Mouse (Mus musculus): ENCODE data around the gene Hist3h2ba.
"Not testable (repeated sequence)": the region's sequence is repeated elsewhere in the genome, so short reads cannot be mapped to it uniquely, and the experiment has no call there.

Gene Hist3h2ba

DNA sequence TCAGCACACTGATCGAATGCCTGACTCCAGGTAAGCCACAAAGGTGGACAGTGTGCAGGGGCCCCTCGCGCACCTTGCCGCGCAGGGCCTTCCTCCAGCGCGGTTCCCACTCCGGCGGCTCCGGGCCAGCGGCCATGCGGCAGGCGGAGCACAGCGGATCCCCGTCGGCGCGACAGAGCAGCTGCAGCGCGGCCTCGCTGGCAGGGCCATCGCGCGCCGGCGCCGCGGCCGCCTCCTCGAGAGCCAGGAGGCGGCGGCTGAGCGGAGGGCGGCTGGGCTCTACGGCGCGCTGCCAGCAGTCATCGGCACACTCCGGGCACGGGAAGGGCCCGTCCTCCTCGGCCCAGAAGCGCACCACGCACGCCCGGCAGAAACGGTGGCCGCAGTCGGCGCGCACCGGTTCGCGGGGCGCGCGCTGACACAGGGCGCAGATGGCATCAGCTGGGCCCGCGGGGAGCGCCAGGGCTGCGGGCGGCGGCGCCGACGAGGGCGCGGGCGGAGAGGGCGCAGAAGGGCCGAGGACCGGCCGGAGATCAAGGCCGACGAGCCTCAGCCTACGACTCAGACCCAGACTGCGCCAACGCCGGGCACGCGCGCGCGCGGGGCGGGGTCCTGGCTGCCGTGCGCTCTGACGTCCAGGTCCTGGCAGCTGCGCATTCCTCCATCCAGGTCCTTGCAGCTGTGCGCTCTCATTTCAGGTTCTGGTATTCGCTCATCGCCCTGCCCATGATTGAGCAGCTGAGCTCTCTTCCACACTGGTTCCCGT is 10.2 kb upstream of the Hist3h2ba start, which contains the start of gene Rnf187:
Gene Rnf187, minus strand, starts transcription at position 595 of the 766 bp plus-strand sequence.
- DNase-seq (ENCODE audit: low read depth in 1 of 2, low spot score in 2 of 2) = peak; percentile 52 to 69

DNA sequence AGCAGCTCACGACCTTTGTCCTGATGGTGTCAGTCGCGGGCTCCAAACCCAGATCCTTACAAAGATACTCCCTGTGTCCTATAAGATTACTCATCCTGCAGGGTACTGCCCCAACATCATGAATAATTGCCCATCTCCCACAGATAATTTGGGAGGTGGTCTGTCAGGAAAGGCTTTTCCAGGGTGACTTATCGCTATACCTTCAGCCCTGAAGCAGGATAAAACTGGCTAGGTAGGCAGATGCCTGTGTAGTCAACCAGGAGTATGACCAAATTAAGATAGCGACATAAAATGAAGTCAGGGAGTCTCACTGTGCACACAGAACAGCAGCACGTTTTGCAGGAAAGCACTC is 9.7 kb upstream of the Hist3h2ba start:
- no peak for DNase-seq (ENCODE audit: low read depth in 1 of 2, low spot score in 2 of 2)

DNA sequence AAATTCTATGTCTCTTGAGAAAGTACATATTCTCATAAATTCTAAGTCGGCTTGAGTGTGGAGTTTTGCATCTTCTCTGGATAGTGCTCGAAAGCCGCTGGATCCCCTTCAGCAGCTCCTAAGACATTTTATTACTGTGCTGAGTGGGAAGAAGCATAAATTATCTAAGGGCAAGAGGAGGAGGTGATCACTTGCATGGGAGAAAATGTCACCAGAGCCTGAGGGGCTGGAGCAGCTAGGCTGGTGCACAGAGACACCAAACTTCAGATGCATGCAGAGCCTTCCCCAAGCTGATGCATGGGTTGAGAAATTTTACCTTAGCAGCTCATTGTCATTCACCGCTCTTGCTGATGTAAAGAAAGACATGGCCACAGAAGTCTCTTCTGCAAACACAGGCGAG is 4.6 kb upstream of the Hist3h2ba start:
- DNase-seq (ENCODE audit: low read depth in 1 of 2, low spot score in 2 of 2) = no peak

DNA sequence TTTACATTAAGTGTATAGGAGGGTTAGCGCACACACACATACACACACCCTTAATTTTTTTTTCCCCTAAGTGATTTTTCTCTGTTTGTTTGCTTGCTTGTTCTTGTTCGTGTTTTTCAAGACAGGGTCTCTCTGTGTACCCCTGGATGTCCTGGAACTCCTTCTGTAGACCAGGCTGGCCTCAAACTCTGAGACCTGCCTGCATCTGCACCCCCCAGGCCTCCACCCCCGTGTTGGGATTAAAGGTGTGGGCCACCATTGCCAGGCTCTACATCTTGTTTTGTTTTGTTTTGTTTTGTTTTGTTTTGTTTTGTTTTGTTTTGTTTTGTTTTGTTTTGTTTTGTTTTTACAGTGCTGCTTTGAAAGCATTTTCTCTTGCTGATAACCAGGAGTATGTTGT is 1.4 kb upstream of the Hist3h2ba start:
- DNase-seq (ENCODE audit: low read depth in 1 of 2, low spot score in 2 of 2) = no peak

DNA sequence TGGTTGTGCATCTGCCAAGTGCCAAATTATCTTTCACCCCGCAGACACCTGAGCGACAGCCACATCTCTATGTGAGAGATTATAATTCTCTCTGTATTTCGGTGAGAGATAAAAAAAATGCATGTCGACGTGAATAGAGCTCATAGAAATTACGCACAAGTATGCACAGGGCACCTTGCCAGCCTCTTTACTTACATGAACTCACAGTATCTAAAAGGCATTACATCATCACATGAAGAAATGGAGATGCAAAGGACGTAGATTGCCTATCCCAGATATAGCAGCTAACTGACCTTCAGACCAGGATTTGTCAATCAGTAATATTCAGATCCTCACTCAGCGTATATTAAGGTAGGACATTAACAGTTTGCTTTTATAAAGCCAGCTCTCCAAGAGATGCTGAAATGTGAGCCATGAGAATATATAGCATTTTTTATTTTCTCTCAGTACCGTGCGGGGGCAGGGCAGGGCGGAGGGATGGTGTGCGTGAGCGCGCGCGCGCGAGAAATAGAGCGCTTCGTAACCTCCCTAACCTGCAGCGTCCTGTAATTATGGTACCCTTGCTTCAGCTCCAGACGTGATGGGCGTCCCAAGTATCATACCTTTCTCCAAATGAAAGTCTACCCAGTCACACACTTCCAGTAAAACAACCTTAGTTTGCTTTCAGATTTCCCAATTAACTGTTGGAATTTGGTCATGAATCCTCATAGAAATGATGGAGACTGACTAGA is 757 bp upstream of the Hist3h2ba start:
- no peak for DNase-seq (ENCODE audit: low read depth in 1 of 2, low spot score in 2 of 2)

DNA sequence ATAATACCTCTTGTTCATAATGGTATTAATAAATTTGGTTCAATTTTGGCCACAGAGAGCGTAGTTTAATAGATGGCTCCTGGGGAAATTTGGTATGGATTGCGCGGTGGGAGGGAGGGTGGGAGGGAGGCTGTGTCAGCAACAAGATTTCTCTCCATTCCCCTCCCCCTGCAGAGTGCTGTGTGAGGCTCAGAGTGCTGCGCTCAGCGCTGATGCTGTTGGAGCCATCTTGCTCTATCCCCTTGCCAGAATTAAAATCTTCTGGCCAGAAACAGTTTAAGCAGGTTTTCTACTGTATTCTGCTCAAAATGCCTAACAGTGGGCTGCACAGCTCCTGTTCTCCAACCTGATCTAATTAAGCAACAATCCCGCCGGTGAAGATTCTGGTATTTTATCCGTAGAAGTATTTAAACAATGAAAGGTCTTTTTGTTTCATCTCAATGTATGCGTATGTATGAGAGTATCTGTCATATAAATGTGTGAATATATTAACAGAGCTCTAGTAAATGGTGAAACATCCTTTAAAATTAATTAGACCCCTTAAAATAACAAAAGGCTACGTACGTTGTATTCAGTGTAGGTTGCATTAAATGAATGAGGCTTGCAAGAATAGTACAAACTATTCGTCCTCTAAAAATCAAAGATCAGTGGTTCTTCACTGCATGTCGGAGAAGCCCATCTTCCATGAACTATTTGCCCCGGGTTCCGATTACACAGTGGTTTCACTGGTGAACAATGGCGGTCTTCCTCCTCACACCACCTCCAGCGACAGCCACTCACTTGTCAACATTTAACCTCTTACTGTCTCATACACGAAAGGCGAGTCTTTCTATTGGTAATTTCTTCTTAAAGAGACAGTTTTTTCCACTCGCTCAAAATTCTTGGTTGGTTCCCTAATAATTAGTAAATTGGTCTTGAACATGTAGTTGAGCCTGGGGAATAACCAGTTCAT is 1.0 kb downstream of the Hist3h2ba start:
- no peak for DNase-seq (ENCODE audit: low read depth in 1 of 2, low spot score in 2 of 2)

DNA sequence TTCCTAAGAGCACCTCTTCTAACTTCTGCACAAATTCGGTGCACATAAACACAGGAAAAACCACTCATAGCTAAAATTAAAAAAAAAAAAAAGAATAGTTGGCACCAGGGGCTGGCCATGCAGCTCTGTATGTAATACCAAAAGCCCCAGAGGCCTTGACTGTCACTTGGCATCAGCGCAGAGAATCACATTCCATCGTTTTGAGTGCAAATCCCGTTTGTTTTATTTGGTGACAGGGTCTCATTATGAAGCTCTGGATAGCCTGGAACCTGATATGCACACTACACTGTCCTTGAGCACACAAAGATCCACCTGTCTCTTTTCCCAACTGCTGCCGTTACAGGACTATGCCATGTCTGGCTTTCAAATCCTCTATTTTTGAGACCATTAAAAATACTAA is 2.5 kb downstream of the Hist3h2ba start:
- DNase-seq (ENCODE audit: low read depth in 1 of 2, low spot score in 2 of 2) = no peak

DNA sequence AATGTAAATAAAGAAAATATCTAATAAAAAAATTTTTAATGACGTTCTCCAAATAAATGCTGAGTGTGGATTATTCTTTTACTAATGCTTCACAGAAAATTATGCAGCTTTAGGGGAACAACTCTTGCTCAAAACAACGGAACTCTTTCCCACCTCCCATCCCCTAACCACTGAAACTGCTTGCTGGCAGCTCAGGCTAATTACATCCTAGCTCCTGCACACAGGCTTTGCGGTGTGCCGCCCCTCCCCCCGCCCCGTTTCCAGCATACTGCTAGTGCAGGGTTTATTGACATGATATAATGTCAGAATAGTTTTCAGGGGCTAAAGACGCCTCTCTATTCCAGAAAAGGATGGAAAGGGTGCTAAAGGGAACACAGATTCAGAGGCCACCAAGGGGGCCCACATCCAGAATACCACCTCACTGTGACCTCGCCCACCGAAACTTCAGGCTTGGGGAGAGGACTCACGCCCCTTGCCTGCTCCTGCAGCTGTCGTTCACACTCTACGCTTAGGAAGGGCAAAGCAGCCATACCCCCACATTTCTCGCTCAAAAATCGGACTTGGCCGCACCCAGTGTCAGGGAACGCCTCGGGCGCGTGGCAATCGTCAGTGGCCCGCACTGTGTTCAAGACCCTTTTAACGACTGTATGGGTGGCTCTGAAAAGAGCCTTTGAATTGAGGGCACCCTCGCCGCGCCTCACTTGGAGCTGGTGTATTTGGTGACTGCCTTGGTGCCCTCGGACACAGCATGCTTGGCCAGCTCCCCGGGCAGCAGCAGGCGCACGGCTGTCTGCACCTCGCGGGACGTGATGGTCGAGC is 4.8 kb downstream of the Hist3h2ba start:
- no peak for DNase-seq (ENCODE audit: low read depth in 1 of 2, low spot score in 2 of 2)

DNA sequence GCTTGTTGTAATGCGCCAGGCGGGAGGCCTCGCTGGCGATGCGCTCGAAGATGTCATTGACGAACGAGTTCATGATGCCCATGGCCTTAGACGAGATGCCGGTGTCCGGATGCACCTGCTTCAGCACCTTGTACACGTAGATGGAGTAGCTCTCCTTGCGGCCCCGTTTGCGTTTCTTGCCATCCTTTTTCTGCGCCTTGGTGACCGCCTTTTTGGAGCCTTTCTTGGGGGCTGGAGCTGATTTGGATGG is 5.4 kb downstream of the Hist3h2ba start:
- not testable (repeated sequence) for DNase-seq (ENCODE audit: low read depth in 1 of 2, low spot score in 2 of 2)

DNA sequence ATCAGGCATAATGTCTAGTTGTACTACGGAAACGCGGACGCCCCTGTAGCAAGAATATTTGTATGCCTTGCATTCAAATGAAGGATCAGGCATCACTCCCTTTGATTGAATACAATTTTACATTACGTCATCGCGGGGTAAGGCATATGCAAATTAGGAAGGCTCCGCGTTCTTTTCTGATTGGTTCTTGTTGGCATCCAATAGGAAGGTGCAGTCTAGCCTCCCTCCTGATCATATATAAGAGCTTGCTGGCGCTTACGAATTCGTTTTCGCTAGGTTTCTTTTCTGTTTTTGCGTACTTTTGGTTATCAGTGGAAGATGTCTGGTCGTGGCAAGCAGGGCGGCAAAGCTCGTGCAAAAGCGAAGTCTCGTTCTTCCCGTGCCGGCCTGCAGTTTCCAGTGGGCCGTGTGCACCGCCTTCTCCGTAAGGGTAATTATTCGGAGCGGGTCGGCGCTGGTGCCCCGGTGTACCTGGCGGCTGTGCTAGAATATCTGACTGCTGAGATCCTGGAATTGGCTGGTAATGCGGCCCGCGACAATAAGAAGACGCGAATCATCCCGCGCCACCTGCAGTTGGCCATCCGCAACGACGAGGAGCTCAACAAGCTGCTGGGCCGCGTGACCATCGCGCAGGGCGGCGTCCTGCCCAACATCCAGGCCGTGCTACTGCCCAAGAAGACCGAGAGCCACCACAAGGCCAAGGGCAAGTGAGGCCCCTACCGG is 5.9 kb downstream of the Hist3h2ba start, which contains the start of the genes Hist3h2a and Trim17:
Gene Hist3h2a, plus strand, starts transcription at position 266 of the 723 bp plus-strand sequence.
Gene Trim17, plus strand, starts transcription at position 266 of the 723 bp plus-strand sequence.
- peak; percentile 66 to 80 for DNase-seq (ENCODE audit: low read depth in 1 of 2, low spot score in 2 of 2)

DNA sequence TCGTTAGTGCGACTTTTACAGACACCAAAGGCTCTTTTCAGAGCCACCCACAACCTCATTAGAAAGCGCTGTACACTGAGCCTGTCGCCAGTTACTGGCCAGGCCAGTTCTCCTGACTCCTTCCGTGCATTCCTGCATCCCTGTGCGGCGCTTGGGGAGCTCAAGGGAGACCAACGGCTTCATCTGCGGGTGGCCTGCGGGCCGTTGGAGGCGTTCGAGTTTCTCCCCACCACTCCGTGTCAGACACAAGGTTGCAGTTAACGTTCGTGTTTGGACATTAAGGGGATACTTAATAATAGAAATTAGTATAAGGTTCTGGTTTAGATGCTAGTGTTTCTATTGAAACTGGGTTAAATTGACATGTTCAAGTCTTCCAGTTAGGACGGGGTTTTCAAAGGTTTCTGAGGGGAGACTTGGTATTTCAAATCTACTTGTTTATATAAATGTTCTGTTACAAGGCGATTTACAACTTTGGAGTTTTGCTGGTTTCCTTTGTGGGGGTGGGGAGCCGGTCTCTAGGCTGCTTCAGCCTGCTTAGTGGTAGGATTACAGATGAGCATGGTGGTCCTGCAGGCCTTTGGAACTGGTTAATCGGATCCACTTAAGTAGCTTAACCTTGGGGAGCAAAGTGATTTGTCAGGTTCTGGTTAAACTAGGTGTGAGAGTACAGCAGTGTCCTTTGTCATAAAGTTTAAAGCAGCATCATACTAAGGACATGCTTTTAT is 6.6 kb downstream of the Hist3h2ba start:
- DNase-seq (ENCODE audit: low read depth in 1 of 2, low spot score in 2 of 2) = no peak

DNA sequence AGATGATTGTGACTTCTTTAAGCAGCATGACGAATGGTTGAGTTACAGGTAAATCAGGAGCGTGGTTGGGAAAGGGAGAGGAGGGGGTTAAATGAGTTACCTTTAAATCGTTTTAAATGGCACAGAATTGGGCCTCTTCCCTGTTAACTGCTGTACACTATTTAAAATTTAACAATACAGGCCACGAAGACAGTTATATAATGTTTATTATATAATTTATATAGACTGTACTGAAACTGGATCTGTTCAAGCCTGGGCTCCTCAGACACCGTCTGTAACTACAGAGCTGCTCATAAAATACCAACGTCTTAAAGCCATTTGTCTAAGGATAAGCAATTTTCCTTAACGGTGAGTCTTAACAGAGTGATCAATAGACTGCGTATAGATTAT is 7.1 kb downstream of the Hist3h2ba start:
- no peak for DNase-seq (ENCODE audit: low read depth in 1 of 2, low spot score in 2 of 2)

DNA sequence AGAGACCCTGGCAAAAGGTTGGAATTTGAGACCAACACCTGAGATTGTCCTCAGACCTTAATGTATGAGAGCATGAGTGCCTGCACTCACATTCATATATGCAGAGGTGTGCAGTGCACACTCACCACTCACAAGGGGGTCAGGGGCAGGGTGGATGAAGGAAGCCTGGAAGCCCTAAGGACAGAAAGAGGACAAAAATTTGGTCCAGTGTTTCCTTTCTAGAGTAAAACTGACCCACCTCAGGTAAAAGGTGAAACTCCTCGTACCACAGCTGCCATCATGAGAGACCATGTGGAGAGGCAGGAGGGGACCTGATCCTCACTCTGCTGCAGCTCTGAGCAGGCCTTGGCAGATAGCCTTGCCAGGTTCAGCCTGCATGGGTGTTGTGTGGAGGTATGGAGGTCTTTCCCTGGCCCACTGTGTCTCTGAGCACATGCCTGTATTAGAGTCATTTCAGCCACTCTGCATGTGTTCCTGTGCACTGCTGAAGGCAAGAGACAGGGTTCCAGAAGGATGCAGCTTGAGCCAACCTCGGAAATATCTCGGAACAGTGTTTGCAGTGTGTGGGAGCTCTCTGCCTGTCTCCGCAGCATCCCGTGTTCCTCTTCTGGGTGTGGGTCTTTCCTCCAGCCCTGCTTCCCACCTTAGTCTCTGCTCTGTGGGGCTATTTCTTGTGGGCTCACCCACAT is 8.7 kb downstream of the Hist3h2ba start:
- no peak for DNase-seq (ENCODE audit: low read depth in 1 of 2, low spot score in 2 of 2)

DNA sequence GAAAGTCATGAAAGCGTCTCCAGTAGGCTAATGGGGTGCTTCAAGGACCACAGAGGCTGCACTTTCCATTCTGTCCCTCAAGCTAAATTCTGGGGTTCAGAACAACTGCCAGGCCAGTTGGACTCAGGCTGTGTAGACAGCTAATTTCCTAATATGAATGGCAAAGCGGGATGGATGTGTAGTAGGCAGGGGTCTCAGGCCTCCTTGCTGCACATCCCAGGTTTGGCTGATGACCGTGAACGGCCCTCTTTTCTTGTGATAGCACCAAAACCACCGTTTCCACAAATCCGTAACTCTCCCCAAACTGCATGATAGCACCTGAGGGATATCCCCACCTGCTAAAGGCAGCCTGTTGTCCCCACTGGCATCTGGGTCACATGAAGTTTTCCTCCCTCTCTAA is 9.8 kb downstream of the Hist3h2ba start:
- no peak for DNase-seq (ENCODE audit: low read depth in 1 of 2, low spot score in 2 of 2)

DNA sequence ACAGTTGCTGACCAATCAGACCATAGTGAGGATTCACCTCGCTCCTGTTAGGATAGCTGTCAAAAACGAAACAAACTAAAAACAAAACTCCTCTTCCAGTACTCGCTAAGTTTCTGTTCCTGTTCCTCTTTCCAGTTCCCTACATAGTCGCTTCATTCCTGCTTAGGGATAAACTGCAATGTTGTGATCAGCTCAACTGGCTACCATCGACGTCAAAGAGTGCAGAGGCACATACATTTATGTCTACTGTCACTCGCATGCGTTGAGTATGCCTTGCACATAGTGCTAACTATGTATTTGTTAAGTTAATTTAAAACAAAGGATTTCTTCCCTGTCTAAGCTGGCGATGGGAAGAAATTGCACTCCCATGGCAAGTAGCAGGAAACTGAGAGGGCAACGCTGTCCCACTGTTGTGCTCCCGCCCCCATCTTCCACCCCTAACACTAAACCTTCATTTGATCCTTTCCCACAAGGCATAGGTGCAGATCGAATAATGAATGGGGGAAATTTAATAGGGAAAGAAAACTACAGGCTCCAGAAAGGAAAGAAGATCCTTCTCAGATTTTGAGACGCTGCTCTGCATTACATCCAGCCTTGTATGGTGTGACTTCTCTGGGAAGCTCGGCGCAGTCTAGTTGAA is 10.6 kb downstream of the Hist3h2ba start:
- no peak for DNase-seq (ENCODE audit: low read depth in 1 of 2, low spot score in 2 of 2)

DNA sequence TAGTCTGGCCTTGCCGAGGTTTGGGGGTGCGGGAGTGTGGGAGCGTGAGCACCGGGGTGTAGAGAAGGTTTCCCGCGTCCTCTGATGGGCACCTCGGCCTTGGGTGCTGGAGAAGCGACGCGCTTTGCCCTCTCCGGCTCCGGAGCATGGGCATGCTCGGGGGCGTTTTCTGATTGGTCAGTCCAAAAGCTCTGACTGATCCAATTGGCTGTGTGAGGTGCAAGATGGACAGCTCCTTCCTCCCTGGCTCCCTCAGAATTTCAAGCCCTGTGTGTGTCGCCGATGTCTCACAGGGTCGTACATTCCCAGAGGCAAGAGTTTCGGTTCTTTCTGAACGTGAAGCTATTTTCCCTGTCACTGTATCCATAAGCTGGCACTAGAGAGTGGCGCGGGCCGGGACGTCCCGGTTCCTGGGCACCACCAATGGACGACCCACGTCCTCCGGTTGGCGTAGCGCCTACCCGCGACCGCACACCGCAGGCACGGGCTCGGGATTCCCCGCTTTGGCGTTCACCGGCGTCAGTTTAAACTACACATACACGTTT is 11.3 kb downstream of the Hist3h2ba start:
- DNase-seq (ENCODE audit: low read depth in 1 of 2, low spot score in 2 of 2) = peak in 1 of 2 experiments; percentile 79

DNA sequence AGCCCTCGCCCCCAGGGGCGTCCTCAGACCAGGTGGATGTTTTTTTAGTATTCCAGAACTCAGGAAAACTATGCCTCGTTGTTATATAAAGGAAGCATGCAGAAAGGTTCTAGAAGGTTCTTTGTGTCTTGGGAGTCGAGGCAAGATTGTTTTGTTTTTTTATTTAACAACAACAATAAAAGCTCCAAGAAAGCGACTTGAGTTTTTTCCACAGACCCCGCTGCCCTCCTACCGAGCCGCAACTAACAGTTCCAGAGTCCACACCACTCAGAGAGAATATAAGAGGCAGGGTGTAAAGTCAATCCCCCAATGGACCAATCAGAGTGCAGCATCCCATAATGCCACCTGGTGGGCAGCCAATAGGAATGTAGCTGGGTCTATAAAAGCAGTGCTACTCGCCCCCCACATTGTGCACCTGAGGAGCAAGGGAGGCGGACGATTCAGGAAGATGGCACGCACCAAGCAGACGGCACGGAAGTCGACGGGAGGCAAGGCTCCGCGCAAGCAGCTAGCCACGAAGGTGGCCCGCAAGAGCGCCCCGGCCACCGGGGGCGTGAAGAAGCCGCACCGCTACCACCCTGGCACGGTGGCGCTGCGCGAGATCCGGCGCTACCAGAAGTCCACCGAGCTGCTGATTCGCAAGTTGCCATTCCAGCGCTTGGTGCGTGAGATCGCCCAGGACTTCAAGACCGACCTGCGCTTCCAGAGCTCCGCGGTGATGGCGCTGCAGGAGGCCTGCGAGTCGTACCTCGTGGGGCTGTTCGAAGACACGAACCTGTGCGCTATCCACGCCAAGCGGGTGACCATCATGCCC is 12.9 kb downstream of the Hist3h2ba start:
- DNase-seq (ENCODE audit: low read depth in 1 of 2, low spot score in 2 of 2) = no peak
